Mouse (Mus musculus) embryonic fibroblast, embryonic 13.5 days (primary cell): ENCODE data around the gene Pgpep1l. TPM values are rescaled to one million over a fixed set of nuclear protein-coding genes. Genes with fewer than 3 reads are reported as not detected.

Experiments used
- H3K27ac ChIP-seq: 2 replicates; pipeline ENCODE4 v1.5.1; 2012; ENCODE audit warnings: low read length, control low read depth, inconsistent platforms; ENCODE audit not compliant: insufficient read depth
- H3K4me1 ChIP-seq: 2 replicates; pipeline ENCODE4 v1.6.1; 2011; ENCODE audit warnings: low read length; ENCODE audit not compliant: control insufficient read depth, insufficient read depth
- H3K4me3 ChIP-seq: 2 replicates; pipeline ENCODE4 v1.5.1; 2011; ENCODE audit warnings: mild to moderate bottlenecking, control low read depth, low read length; ENCODE audit not compliant: insufficient read depth
- CTCF ChIP-seq: IDR thresholded peaks from 2 replicates; pipeline ENCODE4 v1.5.1; 2011; ENCODE audit warnings: mild to moderate bottlenecking, control low read depth, low read length, moderate library complexity, borderline replicate concordance; ENCODE audit not compliant: insufficient read depth
- POLR2A ChIP-seq: IDR thresholded peaks from 2 replicates; pipeline ENCODE4 v1.6.1; 2011; ENCODE audit warnings: low read depth, mild to moderate bottlenecking, control low read depth, low read length, moderate library complexity
- polyA plus RNA-seq: library from polyadenylated mRNA; stranded (reverse); fragments of >200 nt; gene quantifications from 2 replicates; pipeline ENCODE4 v1.2.4, GENCODE M21; 2011; ENCODE audit warnings: low read depth; ENCODE audit not compliant: missing spikeins, insufficient read length

The Pgpep1l gene
- polyA plus RNA-seq, 1 experiment, result 1.8 TPM

DNA sequence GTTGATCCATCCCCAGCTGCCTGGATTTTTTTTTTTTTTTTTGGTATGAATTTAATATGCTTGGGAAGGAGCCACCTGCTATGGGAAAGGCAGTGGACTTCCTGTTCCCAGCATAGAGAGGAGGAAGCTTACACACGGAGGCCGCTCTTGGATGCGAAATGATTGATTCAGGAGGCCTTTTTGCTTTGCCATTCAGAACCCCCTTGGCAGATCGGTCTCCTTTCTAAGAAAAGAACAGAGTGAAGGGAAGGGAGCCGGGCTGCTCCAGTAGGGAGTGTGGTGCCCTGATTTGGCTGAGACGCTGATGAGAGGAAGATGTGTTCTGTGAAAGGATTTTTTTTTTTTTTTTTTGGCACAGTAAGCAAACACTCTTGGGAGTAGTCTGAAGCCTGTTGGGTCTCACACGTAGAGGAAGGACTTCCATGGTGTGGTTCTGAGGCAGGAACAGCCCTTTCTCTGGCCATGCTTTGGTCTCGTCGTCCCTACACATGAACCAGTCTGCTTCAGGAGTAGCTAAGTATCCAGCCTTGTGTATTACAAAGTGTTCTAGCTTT, 42.3 kb downstream of the Pgpep1l start:
- Histone ChIP-seq H3K27ac (no peak overlapping the region), H3K4me1 (peaks cover 3% of the 10 kb centered on the region), H3K4me3 (no peak overlapping the region)
- TF ChIP-seq CTCF (no peak), POLR2A (no peak)

GRCm38 (mm10) chr7:68218879-68219278, 45.2 kb downstream of the Pgpep1l start:
- TF ChIP-seq POLR2A, result no peak
- TF ChIP-seq CTCF, result no peak
- Histone ChIP-seq H3K27ac (no peak overlapping the region), H3K4me3 (no peak overlapping the region), H3K4me1 (peaks cover 3% of the 10 kb centered on the region)

DNA sequence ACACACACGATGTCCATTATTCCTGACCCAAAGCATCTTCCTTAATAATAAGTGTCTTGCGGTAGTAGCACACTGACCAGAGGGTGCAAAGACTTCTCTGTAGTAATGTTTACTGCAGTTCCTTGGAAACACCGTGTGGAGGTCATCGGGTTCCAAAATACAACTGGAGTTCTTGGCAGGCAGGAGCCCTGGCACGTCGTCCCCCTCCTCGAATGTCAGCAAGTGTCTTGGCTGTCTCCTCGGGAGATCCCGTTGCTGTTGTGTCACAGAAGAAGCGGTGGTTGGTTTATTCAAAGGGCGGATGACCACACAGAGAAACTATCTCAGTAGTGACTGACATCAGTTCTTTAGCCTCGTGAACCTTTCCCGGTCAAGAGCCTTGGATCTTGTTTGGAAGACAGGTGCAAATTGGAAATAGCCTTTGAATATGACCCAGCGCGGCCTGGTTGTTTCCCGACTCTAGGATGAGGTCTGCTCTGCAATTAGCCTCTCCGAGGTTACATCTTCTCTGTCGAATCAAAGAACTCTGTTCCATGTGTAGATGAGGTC, 48.4 kb downstream of the Pgpep1l start:
- Histone ChIP-seq H3K4me3 (no peak overlapping the region), H3K27ac (no peak overlapping the region), H3K4me1 (no peaks in the 10 kb centered on the region)
- no peak for TF ChIP-seq CTCF
- no peak for TF ChIP-seq POLR2A

DNA sequence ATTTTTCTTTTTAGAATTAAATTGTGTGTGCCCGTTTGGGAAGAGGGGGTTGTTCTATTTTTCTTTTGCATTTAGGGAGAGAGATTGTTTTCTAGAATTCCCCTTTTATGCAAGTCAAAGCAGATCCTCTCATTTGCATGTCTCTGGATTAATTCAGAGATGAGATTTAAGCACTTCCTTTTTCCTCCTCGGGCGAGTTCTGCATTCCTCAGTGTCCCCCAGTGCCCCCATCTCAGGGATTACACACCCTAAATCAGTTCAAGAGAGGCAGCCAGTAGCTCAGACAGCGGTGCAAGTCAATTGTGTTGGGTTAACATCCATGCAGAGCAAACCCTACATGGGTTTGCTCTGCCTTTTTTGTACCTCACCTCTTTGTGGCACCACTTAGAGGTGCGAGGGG, 50.2 kb downstream of the Pgpep1l start:
- TF ChIP-seq CTCF (no peak), POLR2A (no peak)
- no peak overlapping the region for H3K4me3 ChIP-seq
- no peaks in the 10 kb centered on the region for H3K4me1 ChIP-seq

DNA sequence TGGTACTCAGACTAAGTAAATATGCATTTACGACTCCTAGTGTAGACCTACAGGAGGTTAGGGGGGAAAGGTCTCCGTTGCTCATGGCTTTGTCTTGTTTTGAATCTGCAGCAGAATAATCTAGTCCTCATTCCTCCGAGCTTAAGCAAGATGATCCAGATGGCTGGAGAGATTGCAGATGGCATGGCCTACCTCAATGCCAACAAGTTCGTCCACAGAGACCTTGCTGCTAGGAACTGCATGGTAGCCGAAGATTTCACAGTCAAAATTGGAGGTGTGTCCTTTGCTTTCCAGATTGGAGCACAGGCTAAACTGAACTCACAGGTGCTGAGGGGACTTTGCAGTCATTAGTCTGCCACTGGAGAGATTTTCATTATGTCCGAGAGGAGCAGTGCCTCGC, 52.1 kb downstream of the Pgpep1l start:
- H3K27ac ChIP-seq, result no peak overlapping the region
- no peaks in the 10 kb centered on the region for H3K4me1 ChIP-seq
- H3K4me3 ChIP-seq, result no peak overlapping the region
- TF ChIP-seq POLR2A (no peak), CTCF (no peak)

More for the DNA sequence above, 50.2 kb downstream of the Pgpep1l start:
- no peak overlapping the region for H3K27ac ChIP-seq

DNA sequence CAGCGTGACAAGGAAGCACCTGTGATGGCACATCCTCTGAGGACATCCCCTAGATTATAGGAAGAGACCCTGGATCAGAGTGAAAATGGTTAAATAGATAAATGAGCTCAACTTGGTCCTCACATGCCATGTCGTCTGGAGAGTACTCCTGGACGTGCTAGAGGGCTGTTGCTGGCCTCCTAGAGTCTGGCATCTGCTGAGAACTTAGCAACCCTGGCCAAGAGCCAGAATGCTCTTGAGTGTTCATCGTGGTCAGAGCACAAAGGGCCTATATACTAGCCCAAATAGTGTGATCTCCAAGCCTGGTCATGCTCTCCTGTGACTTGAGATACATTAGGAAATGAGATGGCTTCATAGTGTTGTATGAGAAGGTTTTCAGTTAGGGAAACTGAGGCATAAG, 53.6 kb downstream of the Pgpep1l start:
- Histone ChIP-seq H3K4me3 (no peak overlapping the region), H3K27ac (no peak overlapping the region), H3K4me1 (no peaks in the 10 kb centered on the region)
- no peak for TF ChIP-seq POLR2A
- TF ChIP-seq CTCF, result no peak

GRCm38 (mm10) chr7:68209039-68209438, 55.0 kb downstream of the Pgpep1l start:
- Histone ChIP-seq H3K27ac (no peak overlapping the region), H3K4me1 (no peaks in the 10 kb centered on the region), H3K4me3 (no peak overlapping the region)
- TF ChIP-seq CTCF (no peak), POLR2A (no peak)

- Histone ChIP-seq H3K4me3 (no peak overlapping the region), H3K4me1 (no peaks in the 10 kb centered on the region), H3K27ac (no peak overlapping the region)
- TF ChIP-seq CTCF (no peak), POLR2A (no peak)
Observed at GRCm38 (mm10) chr7:68205776-68206427, 58.1 kb downstream of the Pgpep1l start.

- no peak for TF ChIP-seq CTCF
- no peak for TF ChIP-seq POLR2A
- Histone ChIP-seq H3K4me1 (no peaks in the 10 kb centered on the region), H3K4me3 (no peak overlapping the region), H3K27ac (no peak overlapping the region)
Observed at GRCm38 (mm10) chr7:68199609-68200008, 64.4 kb downstream of the Pgpep1l start.

- no peaks in the 10 kb centered on the region for H3K4me1 ChIP-seq
- no peak overlapping the region for H3K27ac ChIP-seq
- H3K4me3 ChIP-seq, result no peak overlapping the region
- TF ChIP-seq POLR2A (no peak), CTCF (no peak)
Observed at GRCm38 (mm10) chr7:68193958-68194695, 69.9 kb downstream of the Pgpep1l start.
